Mouse (Mus musculus): ENCODE results near the gene Scgb1b7. TPM values are rescaled to one million over a fixed set of nuclear protein-coding genes. Genes with fewer than 3 reads are reported as not detected.
"Not testable (repeated sequence)": the region's sequence is repeated elsewhere in the genome, so short reads cannot be mapped to it uniquely, and the experiment has no call there.

Scgb1b7 gene
- total RNA-seq (2021): not detected
- long read RNA-seq, experiment 1: 0 reads
- long read RNA-seq, experiment 2: 0 reads

GRCm38 (mm10) chr7:31712365-31712764 is at the start of gene Scgb1b7:
Gene Scgb1b7 (plus strand): TSS chr7:31712665.
- DNase-seq (ENCODE audit: low spot score): not testable (repeated sequence)

GRCm38 (mm10) chr7:31705657-31706056 is 6.8 kb upstream of the Scgb1b7 start, which contains the start of gene Scgb2b7:
Gene Scgb2b7 (minus strand): TSS chr7:31705757.
- DNase-seq (ENCODE audit: low spot score): not testable (repeated sequence)

Other genes with a start within 250 kb of the Scgb1b7 start
- not detected for gene Scgb2b7, start 6.9 kb upstream of the Scgb1b7 start, total RNA-seq (2021)

Measured in gastrocnemius, adult 18-20 months (tissue).